Mouse (Mus musculus) stomach, embryonic 15.5 days (tissue): ENCODE measurements at regions not wholly inside any gene's neighbourhood (a gene's known extent, or its start where the extent isn't known, plus 50 kb on each side); places are given as distances from the start of the nearest gene placed in this dataset.
A peak's percentile ranks its signal among the peaks of the same experiment; 100 is the strongest.

Experiments
- ATAC-seq: fragments of 200-750 bp; cut with Nextera tagmentation; 2 replicates; pipeline ENCODE4 v1.8.0; 2017; ENCODE audit warnings: low read depth, moderate number of reproducible peaks, moderate TSS enrichment; ENCODE audit not compliant: insufficient read depth, low FRiP score
- H3K27ac ChIP-seq: fragments of 300-500 bp; sonication (generic); 2 replicates; pipeline ENCODE4 v1.5.1; 2015; ENCODE audit warnings: mild to moderate bottlenecking, inconsistent platforms
- H3K27me3 ChIP-seq: fragments of 300-500 bp; sonication (generic); replicated peaks from 2 replicates; pipeline ENCODE4 v1.6.1; 2015; ENCODE audit warnings: inconsistent platforms
- H3K36me3 ChIP-seq: fragments of 300-500 bp; sonication (generic); 2 replicates; pipeline ENCODE4 v1.6.1; 2015; ENCODE audit warnings: inconsistent platforms
- H3K4me1 ChIP-seq: fragments of 300-500 bp; sonication (generic); 2 replicates; pipeline ENCODE4 v1.6.1; 2015; ENCODE audit warnings: inconsistent platforms
- H3K4me2 ChIP-seq: fragments of 300-500 bp; sonication (generic); 2 replicates; pipeline ENCODE4 v1.6.1; 2015; ENCODE audit warnings: mild to moderate bottlenecking, inconsistent platforms
- H3K4me3 ChIP-seq: fragments of 300-500 bp; sonication (generic); replicated peaks from 2 replicates; pipeline ENCODE4 v1.5.1; 2015; ENCODE audit warnings: inconsistent platforms
- H3K9ac ChIP-seq: fragments of 300-500 bp; sonication (generic); 2 replicates; pipeline ENCODE4 v1.6.1; 2015; ENCODE audit warnings: inconsistent platforms
- H3K9me3 ChIP-seq: fragments of 300-500 bp; sonication (generic); 2 replicates; pipeline ENCODE4 v1.6.1; 2016; ENCODE audit warnings: inconsistent platforms
- WGBS: fragments of 180-500 bp; shearing (Covaris S2); methylation state at CpG from one replicate; pipeline ENCODE4 v1.1.7; 2015; 5-methylcytosine and 5-hydroxymethylcytosine counted together

DNA sequence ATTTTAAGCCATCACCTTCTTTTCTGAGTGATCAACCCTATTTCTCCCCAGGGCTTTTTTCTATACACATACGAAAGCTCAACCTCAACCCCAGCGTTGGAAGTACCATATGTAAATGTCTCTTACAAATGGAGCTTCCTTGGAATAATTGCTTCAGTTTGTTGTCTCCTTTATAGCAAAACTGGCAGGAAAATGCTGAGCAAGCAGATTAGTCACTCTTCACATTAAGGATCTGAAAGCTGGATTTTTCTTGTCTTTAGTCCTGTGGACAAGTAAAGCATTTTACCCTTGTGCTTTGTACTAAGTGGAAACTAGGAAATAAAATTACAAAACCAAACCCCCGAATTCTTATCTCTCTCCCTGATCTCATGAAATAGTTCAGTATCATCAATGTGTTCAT is 145.8 kb downstream of the Etaa1 start:
- Histone ChIP-seq H3K4me1 (no peaks in the 10 kb centered on the region), H3K36me3 (no peaks in the 10 kb centered on the region), H3K4me2 (no peak overlapping the region), H3K9me3 (no peaks in the 10 kb centered on the region), H3K4me3 (no peak overlapping the region), H3K27ac (no peak overlapping the region), H3K9ac (no peak overlapping the region), H3K27me3 (no peaks in the 10 kb centered on the region)
- ATAC-seq, result no peak
- WGBS, result 84% methylated on average over 3 of the region's 3 CpGs

- no peaks in the 10 kb centered on the region for H3K4me1 ChIP-seq
- no peak overlapping the region for H3K4me2 ChIP-seq
- H3K27me3 ChIP-seq, result no peaks in the 10 kb centered on the region
- 72% methylated on average over 8 of the region's 8 CpGs for WGBS
- H3K9me3 ChIP-seq, result no peaks in the 10 kb centered on the region
- no peaks in the 10 kb centered on the region for H3K36me3 ChIP-seq
- H3K9ac ChIP-seq, result no peak overlapping the region
- no peak overlapping the region for H3K4me3 ChIP-seq
- H3K27ac ChIP-seq, result no peak overlapping the region
- ATAC-seq, result no peak
Observed at GRCm38 (mm10) chr11:17811829-17812559, 141.7 kb downstream of the Etaa1 start.

DNA sequence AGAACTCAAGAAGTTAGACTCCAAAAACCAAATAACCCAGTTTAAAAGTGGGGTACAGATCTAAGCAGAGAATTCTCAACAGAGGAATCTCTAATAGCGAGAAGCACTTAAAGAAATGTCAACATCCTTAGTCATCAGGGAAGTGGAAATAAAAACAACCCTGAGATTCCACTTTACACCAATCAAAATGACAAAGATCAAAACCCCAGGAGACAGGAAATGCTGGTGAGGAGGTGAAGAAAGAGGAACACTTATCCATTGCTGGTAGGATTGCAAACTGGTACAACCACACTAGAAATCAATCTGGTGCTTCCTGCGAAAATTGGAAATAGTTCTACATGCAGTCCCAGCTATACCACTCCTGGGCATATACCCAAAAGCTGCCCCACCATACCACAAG is 111.0 kb downstream of the Etaa1 start:
- Histone ChIP-seq H3K36me3 (no peaks in the 10 kb centered on the region), H3K27ac (no peak overlapping the region), H3K9ac (no peak overlapping the region), H3K27me3 (no peaks in the 10 kb centered on the region), H3K4me3 (no peak overlapping the region), H3K4me1 (no peaks in the 10 kb centered on the region), H3K4me2 (no peak overlapping the region), H3K9me3 (no peaks in the 10 kb centered on the region)
- WGBS, result 48% methylated on average over 2 of the region's 2 CpGs
- no peak for ATAC-seq

DNA sequence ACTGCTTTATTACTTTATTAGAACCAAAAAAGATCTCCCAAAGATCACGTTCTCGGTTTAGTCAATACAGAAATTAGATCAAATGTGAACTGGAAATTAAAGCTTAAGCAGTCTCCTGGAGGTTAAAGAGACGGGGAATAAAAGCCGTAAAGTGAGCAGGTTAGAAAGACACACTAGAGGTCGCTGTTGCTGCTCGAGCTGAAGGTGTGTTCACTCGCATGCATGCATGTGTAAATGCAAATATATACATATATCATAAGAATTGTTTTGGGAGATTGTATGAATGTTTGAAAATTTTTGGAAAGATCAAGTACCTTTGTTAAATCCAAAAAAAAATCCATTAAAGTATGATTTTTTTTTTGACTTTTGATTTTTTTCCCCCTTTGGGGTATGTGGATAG is 101.3 kb downstream of the Etaa1 start:
- WGBS, result 57% methylated on average over 7 of the region's 7 CpGs

DNA sequence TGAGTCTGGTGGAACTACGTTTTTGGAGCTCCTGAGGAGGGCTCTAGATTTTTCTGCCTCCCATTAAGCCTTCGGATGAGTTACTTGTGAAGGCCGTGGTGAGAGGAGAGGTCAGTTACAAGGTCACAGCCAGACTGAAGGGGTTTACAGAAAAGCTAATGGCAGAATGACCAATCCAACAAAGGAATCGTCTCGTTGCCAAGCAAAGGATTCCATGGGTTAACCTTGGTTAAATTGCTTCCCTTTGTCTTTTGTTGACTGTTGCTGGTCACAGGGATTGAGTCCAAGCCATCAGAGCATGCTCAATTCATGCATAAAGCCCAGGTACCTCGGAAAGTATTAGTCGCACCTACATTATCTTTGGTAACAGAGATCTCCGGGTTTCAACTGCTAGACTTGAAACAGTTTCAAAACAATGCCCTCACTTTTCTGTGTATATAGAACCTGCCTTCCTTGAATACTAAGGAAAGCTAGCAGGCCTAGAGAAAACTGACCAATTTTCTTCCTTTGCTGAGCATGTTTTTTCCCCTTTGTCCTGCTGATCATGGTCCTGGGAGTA is 100.3 kb downstream of the Etaa1 start:
- Histone ChIP-seq H3K4me3 (no peak overlapping the region), H3K27me3 (no peaks in the 10 kb centered on the region), H3K4me1 (0 out of 2 replicates have a peak, but pooled peaks cover 4% of the 10 kb centered on the region), H3K9me3 (no peaks in the 10 kb centered on the region), H3K36me3 (no peaks in the 10 kb centered on the region), H3K27ac (no peak overlapping the region), H3K4me2 (no peak overlapping the region), H3K9ac (no peak overlapping the region)
- 66% methylated on average over 8 of the region's 8 CpGs for WGBS
- ATAC-seq, result no peak

More for the DNA sequence above, 101.3 kb downstream of the Etaa1 start:
- H3K27me3 ChIP-seq, result no peaks in the 10 kb centered on the region
- 0 out of 2 replicates have a peak, but pooled peaks cover 4% of the 10 kb centered on the region for H3K4me1 ChIP-seq
- no peaks in the 10 kb centered on the region for H3K36me3 ChIP-seq
- no peaks in the 10 kb centered on the region for H3K9me3 ChIP-seq
- H3K4me3 ChIP-seq, result no peak overlapping the region
- H3K27ac ChIP-seq, result no peak overlapping the region
- ATAC-seq, result no peak
- H3K9ac ChIP-seq, result no peak overlapping the region
- H3K4me2 ChIP-seq, result no peak overlapping the region

DNA sequence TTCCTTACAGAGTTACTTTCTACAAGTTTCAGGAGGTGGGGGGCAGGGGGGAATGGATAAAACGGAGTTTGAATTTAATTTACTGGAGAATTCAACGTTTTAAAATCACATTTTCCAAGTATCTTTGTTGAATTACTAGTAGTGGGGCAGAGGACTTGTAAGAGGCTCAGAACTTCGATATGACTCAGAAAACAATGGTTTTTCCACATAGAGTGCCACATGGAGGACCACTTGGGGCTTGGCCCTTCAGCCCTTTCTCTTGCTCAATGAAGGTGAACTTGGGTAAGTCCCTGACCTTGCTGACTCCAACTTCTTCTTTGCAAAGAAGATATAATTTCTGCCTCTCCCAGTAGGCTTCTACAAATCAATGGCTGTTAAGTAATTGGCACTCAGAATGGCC is 99.8 kb downstream of the Etaa1 start:
- WGBS, result 75% methylated on average over 3 of the region's 3 CpGs

DNA sequence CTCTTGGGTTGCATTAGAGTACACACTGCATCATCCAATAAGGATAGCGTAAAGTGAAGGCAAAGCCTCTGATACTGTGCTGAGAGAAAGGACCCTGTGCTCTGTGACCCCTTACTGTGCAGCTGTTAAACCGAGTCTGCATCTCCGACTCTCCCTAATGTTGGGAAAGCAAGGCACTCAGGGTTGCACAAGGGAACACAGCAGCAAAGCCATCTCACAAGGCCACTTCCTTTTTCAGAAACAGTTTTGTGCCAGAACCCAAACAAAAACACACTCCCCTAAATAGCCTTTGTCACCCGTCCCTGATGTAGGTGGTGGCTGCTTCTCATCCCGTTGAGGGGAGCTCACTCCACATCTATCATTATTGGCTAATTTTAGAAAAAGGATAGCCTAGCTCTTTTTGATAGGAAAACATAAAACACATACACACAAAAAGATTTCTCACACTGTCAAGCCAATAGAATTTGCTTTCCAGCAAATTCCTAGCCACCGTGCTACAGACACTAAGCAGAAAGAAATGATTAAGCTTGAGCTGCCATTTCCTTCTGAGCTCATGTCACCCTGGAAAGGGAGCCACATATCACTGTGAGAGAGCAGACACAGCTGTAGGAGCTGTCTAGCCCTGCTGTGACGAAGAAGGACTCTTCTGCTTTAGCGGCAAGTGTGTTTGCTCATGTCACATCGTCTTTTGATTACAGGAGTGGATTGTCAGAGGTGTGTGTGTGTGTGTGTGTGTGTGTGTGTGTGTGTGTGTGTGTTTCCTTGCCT is 94.1 kb downstream of the Etaa1 start:
- Histone ChIP-seq H3K4me1 (no peaks in the 10 kb centered on the region), H3K4me2 (peak overlapping the region; percentile 13; the same call in 1 of the 2 replicates), H3K9me3 (no peaks in the 10 kb centered on the region), H3K27me3 (no peaks in the 10 kb centered on the region), H3K9ac (no peak overlapping the region), H3K36me3 (no peaks in the 10 kb centered on the region), H3K27ac (0 out of 2 replicates have a peak overlapping the region, but pooled peaks have one; percentile 0), H3K4me3 (no peak overlapping the region)
- ATAC-seq, result no peak
- WGBS, result 24% methylated on average over 9 of the region's 9 CpGs

More for the DNA sequence above, 99.8 kb downstream of the Etaa1 start:
- Histone ChIP-seq H3K27me3 (no peaks in the 10 kb centered on the region), H3K36me3 (no peaks in the 10 kb centered on the region), H3K4me2 (no peak overlapping the region), H3K9ac (no peak overlapping the region), H3K27ac (no peak overlapping the region), H3K4me1 (0 out of 2 replicates have a peak, but pooled peaks cover 4% of the 10 kb centered on the region), H3K9me3 (no peaks in the 10 kb centered on the region), H3K4me3 (no peak overlapping the region)
- ATAC-seq, result no peak

GRCm38 (mm10) chr11:17864833-17865397 is 88.8 kb downstream of the Etaa1 start:
- Histone ChIP-seq H3K9ac (no peak overlapping the region), H3K9me3 (no peaks in the 10 kb centered on the region), H3K27ac (no peak overlapping the region), H3K36me3 (no peaks in the 10 kb centered on the region), H3K4me3 (no peak overlapping the region), H3K4me2 (no peak overlapping the region), H3K4me1 (no peaks in the 10 kb centered on the region), H3K27me3 (no peaks in the 10 kb centered on the region)
- no peak for ATAC-seq
- 21% methylated on average over 4 of the region's 4 CpGs for WGBS

- Histone ChIP-seq H3K4me3 (no peak overlapping the region), H3K27ac (no peak overlapping the region), H3K9me3 (no peaks in the 10 kb centered on the region), H3K36me3 (no peaks in the 10 kb centered on the region), H3K4me1 (no peaks in the 10 kb centered on the region), H3K9ac (no peak overlapping the region), H3K4me2 (no peak overlapping the region), H3K27me3 (no peaks in the 10 kb centered on the region)
- WGBS, result 80% methylated on average over 2 of the region's 2 CpGs
- no peak for ATAC-seq
Observed at GRCm38 (mm10) chr11:17870690-17871089, 83.0 kb downstream of the Etaa1 start.

DNA sequence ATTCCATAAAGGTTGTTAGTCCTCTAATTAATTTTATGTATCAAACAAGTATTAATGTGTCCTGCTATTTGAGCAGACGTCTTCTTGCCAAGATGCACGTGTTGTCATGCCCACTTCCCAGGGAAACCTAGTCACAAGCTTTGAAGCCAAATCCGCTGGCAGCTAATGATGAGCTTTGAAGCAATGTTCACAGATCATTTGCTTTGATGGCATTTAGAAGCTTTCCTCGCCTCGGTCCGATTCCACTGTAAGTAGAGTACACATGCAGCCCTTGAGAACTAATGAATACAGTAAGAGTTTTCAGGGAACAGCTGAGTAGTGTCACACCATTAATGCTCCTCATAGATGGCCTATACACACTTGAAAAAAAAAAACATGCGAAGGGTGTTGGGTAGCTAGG is 81.8 kb downstream of the Etaa1 start:
- H3K27ac ChIP-seq, result no peak overlapping the region
- H3K27me3 ChIP-seq, result no peaks in the 10 kb centered on the region
- H3K4me2 ChIP-seq, result no peak overlapping the region
- no peak overlapping the region for H3K4me3 ChIP-seq
- WGBS, result 62% methylated on average over 7 of the region's 7 CpGs
- ATAC-seq, result no peak
- H3K9ac ChIP-seq, result no peak overlapping the region
- no peaks in the 10 kb centered on the region for H3K9me3 ChIP-seq
- no peaks in the 10 kb centered on the region for H3K4me1 ChIP-seq
- no peaks in the 10 kb centered on the region for H3K36me3 ChIP-seq

DNA sequence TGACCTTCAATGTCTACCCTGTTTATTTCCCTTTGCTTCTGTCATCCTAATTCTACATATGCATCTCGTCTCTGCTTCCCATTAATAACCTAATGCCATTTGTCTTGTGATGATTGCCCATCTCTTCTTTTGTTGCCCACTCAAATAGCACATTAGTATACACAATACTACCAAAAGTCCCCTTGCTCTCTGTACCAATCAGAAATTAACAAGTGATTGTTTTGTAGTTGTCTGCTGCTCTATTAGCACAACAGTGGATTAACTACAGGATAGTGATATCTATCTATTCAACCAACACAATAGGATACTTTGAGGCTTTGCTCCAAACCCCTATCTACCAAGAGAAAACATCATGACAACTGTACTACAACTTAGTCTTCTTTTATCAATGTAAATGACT is 70.4 kb downstream of the Etaa1 start:
- H3K4me1 ChIP-seq, result no peaks in the 10 kb centered on the region
- H3K9me3 ChIP-seq, result no peaks in the 10 kb centered on the region
- no peak overlapping the region for H3K9ac ChIP-seq
- WGBS, result 76% methylated on average over 1 of the region's 1 CpGs
- H3K4me3 ChIP-seq, result no peak overlapping the region
- no peak overlapping the region for H3K27ac ChIP-seq
- ATAC-seq, result no peak
- H3K4me2 ChIP-seq, result no peak overlapping the region
- H3K36me3 ChIP-seq, result no peaks in the 10 kb centered on the region
- no peaks in the 10 kb centered on the region for H3K27me3 ChIP-seq
